Comparison of ENCODE assay signal across 29 mouse cellular contexts in the genomic region with DNA sequence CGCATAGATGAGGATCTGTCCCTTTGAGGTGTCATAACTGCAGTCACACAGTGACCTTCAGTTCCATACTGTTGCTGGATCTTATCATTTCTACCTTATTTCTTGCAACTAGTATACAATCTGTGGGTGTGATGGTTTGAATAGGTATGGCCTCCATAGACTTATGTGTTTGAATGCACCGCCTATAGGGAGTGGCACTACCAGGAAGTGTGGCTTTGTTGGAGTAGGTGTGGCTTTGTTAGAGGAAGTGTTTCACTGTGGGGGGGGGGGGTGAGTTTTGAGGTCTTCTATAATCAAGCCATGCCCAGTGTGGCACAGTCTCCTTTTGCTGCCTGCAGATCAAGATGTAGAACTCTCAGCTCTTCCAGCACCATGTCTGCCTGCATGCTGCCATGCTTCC. TPM values are rescaled to one million over a fixed set of nuclear protein-coding genes. Genes with fewer than 3 reads are reported as not detected.
DNase-seq lines count a peak whose midpoint lies in the region; ATAC-seq and TF ChIP-seq lines count a peak whose summit lies in the region.
"Had no signal": no experiment of that assay in that cellular context is flagged by ENCODE, and none has a peak within 500 bp of the region (broad histone marks: within the 10 kb centered on the region; RNA-seq: fewer than 3 reads in every experiment).

No protein-coding gene starts in this region.

- H3K9ac ChIP-seq in intestine, postnatal 0 days (ENCODE audit: low read depth, low read length) = no peak overlapping the region
- no peak overlapping the region for H3K9ac ChIP-seq in intestine, embryonic 15.5 days
- H3K9ac ChIP-seq in MEL (ENCODE audit: control insufficient read depth, low read depth, low read length, poor library complexity, severe bottlenecking) = no peak overlapping the region
- no peak overlapping the region for H3K9ac ChIP-seq in kidney, embryonic 16.5 days (replicated peaks; ENCODE audit: low read length)
- H3K9ac ChIP-seq: embryonic facial prominence, embryonic 13.5 days; forebrain, embryonic 13.5 days; forebrain, postnatal 0 days; heart, embryonic 12.5 days; heart, embryonic 15.5 days; hindbrain, embryonic 14.5 days had no signal

- no peak overlapping the region for H3K4me2 ChIP-seq in intestine, postnatal 0 days (replicated peaks; ENCODE audit: low read depth)
- no peak overlapping the region for H3K4me2 ChIP-seq in intestine, embryonic 15.5 days (replicated peaks)
- H3K4me2 ChIP-seq in kidney, embryonic 16.5 days (replicated peaks; ENCODE audit: low read depth, low read length) = no peak overlapping the region
- H3K4me2 ChIP-seq: embryonic facial prominence, embryonic 13.5 days; forebrain, embryonic 13.5 days; heart, embryonic 12.5 days; heart, embryonic 15.5 days; hindbrain, embryonic 14.5 days had no signal

- peak; percentile 53; the same call in 1 of the 2 replicates for ATAC-seq in intestine, postnatal 0 days
- ATAC-seq in intestine, embryonic 15.5 days = no peak
- no peak for ATAC-seq in kidney, embryonic 16.5 days (ENCODE audit: low FRiP score, low TSS enrichment)
- ATAC-seq: CD4-positive, CD25-positive, alpha-beta regulatory T cell, adult 4 months; forebrain, embryonic 13.5 days; forebrain, postnatal 0 days; hindbrain, postnatal 0 days; inflammation-experienced regulatory T-cells, adult 6 months; Patski had no signal

- TF ChIP-seq RAD21 in MEL (IDR thresholded peaks at IDR 0.05; ENCODE audit: low read depth, low read length) = no peak

- no peak for TF ChIP-seq EP300 in MEL (IDR thresholded peaks at IDR 0.05; ENCODE audit: low read depth in 1 of 2, low read length in 2 of 2)

- H3K27ac ChIP-seq in intestine, postnatal 0 days (ENCODE audit: low read depth, low read length) = no peak overlapping the region
- H3K27ac ChIP-seq in intestine, embryonic 15.5 days = no peak overlapping the region
- no peak overlapping the region for H3K27ac ChIP-seq in MEL (ENCODE audit: control insufficient read depth, low read depth, low read length)
- H3K27ac ChIP-seq in kidney, embryonic 16.5 days (ENCODE audit: low read length) = no peak overlapping the region
- no peak overlapping the region for H3K27ac ChIP-seq in thymus, adult 2 months (ENCODE audit: control insufficient read depth, insufficient read depth, low read length)
- H3K27ac ChIP-seq: embryonic facial prominence, embryonic 10.5 days; embryonic facial prominence, embryonic 13.5 days; forebrain, embryonic 13.5 days; gastrocnemius, adult 2 months; heart, embryonic 15.5 days; hindbrain, embryonic 14.5 days; hindbrain, postnatal 0 days had no signal

- no peaks in the 10 kb centered on the region for H3K9me3 ChIP-seq in intestine, postnatal 0 days (ENCODE audit: control insufficient read depth)
- no peaks in the 10 kb centered on the region for H3K9me3 ChIP-seq in intestine, embryonic 15.5 days
- no peaks in the 10 kb centered on the region for H3K9me3 ChIP-seq in MEL (replicated peaks; ENCODE audit: insufficient read depth, low read length)
- no peaks in the 10 kb centered on the region for H3K9me3 ChIP-seq in kidney, embryonic 16.5 days (ENCODE audit: low read length)
- H3K9me3 ChIP-seq: embryonic facial prominence, embryonic 10.5 days; embryonic facial prominence, embryonic 13.5 days; forebrain, embryonic 13.5 days; heart, embryonic 15.5 days had no signal

- H3K27me3 ChIP-seq in intestine, postnatal 0 days (replicated peaks; ENCODE audit: control insufficient read depth, insufficient read depth, low read length) = no peaks in the 10 kb centered on the region
- H3K27me3 ChIP-seq in intestine, embryonic 15.5 days (replicated peaks) = no peaks in the 10 kb centered on the region
- H3K27me3 ChIP-seq in MEL (ENCODE audit: control insufficient read depth in 1 of 2, insufficient read depth in 2 of 2, low read length in 2 of 2) = no peaks in the 10 kb centered on the region
- H3K27me3 ChIP-seq in kidney, embryonic 16.5 days (ENCODE audit: insufficient read depth, low read length) = no peaks in the 10 kb centered on the region
- no peaks in the 10 kb centered on the region for H3K27me3 ChIP-seq in thymus, adult 2 months (ENCODE audit: control insufficient read depth, insufficient read depth, low read length)
- H3K27me3 ChIP-seq: embryonic facial prominence, embryonic 13.5 days; forebrain, embryonic 13.5 days; heart, embryonic 12.5 days; heart, embryonic 15.5 days; Patski had no signal

- H3K79me2 ChIP-seq in MEL (ENCODE audit: control insufficient read depth, insufficient read depth, low read length, poor library complexity) = peaks cover 10% of the 10 kb centered on the region

- no peak overlapping the region for H3K4me3 ChIP-seq in intestine, postnatal 0 days (ENCODE audit: low read depth, low read length)
- no peak overlapping the region for H3K4me3 ChIP-seq in intestine, embryonic 15.5 days (replicated peaks)
- no peak overlapping the region for H3K4me3 ChIP-seq in MEL (ENCODE audit: control insufficient read depth in 1 of 2, insufficient read depth in 1 of 2, low read depth in 2 of 2, low read length in 2 of 2)
- H3K4me3 ChIP-seq in kidney, embryonic 16.5 days (ENCODE audit: low read length) = no peak overlapping the region
- no peak overlapping the region for H3K4me3 ChIP-seq in thymus, adult 2 months (ENCODE audit: control insufficient read depth, insufficient read depth, low read length)
- H3K4me3 ChIP-seq: embryonic facial prominence, embryonic 10.5 days; embryonic facial prominence, embryonic 13.5 days; erythroblast, embryonic 14.5 days; forebrain, embryonic 13.5 days; gastrocnemius, adult 2 months; heart, embryonic 12.5 days; heart, embryonic 15.5 days had no signal

- no peak for TF ChIP-seq CTCF in intestine, postnatal 0 days (IDR thresholded peaks at IDR 0.05; ENCODE audit: low read depth)
- no peak for TF ChIP-seq CTCF in MEL (IDR thresholded peaks at IDR 0.05 in 2 of 3, conservative IDR thresholded peaks at IDR 0.05 in 1 of 3; ENCODE audit: control insufficient read depth in 1 of 3, insufficient read depth in 1 of 3, low read depth in 2 of 3, low read length in 3 of 3, poor library complexity in 1 of 3, severe bottlenecking in 1 of 3)
- TF ChIP-seq CTCF in thymus, adult 2 months (IDR thresholded peaks at IDR 0.05; ENCODE audit: borderline replicate concordance, control insufficient read depth, extremely low read depth, insufficient read depth, low read length, poor library complexity) = no peak

- 69% methylated on average over 2 of the region's 2 CpGs for WGBS in intestine, postnatal 0 days
- WGBS in intestine, embryonic 15.5 days = 98% methylated on average over 2 of the region's 2 CpGs
- WGBS in kidney, embryonic 16.5 days = 93% methylated on average over 2 of the region's 2 CpGs
- WGBS in thymus, adult 2 months = 98% methylated on average over 2 of the region's 2 CpGs

- DNase-seq in ES-CJ7 (ENCODE audit: low read depth, low spot score) (peak; percentile 23), MEL (ENCODE audit: low read depth, low spot score) (peak; percentile 55)
- no peak for DNase-seq in thymus, adult 2 months
- DNase-seq: adrenal gland, adult 2 months; adrenal gland, postnatal 14 days; cerebellum, adult 11 months; cerebellum, adult 2 months; cerebellum, adult 9-11 months; embryo, embryonic 11 days; forebrain, postnatal 0 days; gastrocnemius, adult 2 months; gastrocnemius, postnatal 14 days; heart, adult 18-20 months; heart, postnatal 10 days; heart, postnatal 4 days had no signal

- no peak for TF ChIP-seq POLR2A in MEL (IDR thresholded peaks at IDR 0.05; ENCODE audit: control insufficient read depth in 1 of 2, insufficient read depth in 1 of 2, low read depth in 1 of 2, low read length in 2 of 2, poor library complexity in 1 of 2)
- TF ChIP-seq POLR2A in thymus, adult 2 months (IDR thresholded peaks at IDR 0.05; ENCODE audit: control insufficient read depth, extremely low read depth, insufficient read depth, low read length, poor library complexity) = no peak

- H3K4me1 ChIP-seq in intestine, postnatal 0 days (replicated peaks; ENCODE audit: control insufficient read depth, insufficient read depth, low read length) = no peaks in the 10 kb centered on the region; the same call in 1 of the 2 replicates
- H3K4me1 ChIP-seq in intestine, embryonic 15.5 days (replicated peaks) = peaks cover 18% of the 10 kb centered on the region; the same call in 1 of the 2 replicates
- H3K4me1 ChIP-seq in MEL (ENCODE audit: control insufficient read depth in 1 of 2, insufficient read depth in 2 of 2, low read length in 2 of 2) = peaks cover 33 to 40% of the 10 kb centered on the region in 2 experiments
- peaks cover 18% of the 10 kb centered on the region for H3K4me1 ChIP-seq in kidney, embryonic 16.5 days (ENCODE audit: insufficient read depth, low read length)
- H3K4me1 ChIP-seq in thymus, adult 2 months (replicated peaks; ENCODE audit: control insufficient read depth, insufficient read depth, low read length) = no peaks in the 10 kb centered on the region
- H3K4me1 ChIP-seq: embryonic facial prominence, embryonic 10.5 days; forebrain, embryonic 13.5 days had no signal

- peaks cover 3% of the 10 kb centered on the region for H3K36me3 ChIP-seq in intestine, postnatal 0 days (ENCODE audit: control insufficient read depth, insufficient read depth)
- no peaks in the 10 kb centered on the region for H3K36me3 ChIP-seq in intestine, embryonic 15.5 days
- H3K36me3 ChIP-seq in MEL (ENCODE audit: control insufficient read depth in 1 of 2, insufficient read depth in 2 of 2, low read length in 2 of 2) = peaks cover 0 to 38% of the 10 kb centered on the region in 2 experiments; a peak in 3 of 4 replicates
- peaks cover 4% of the 10 kb centered on the region; the same call in 1 of the 2 replicates for H3K36me3 ChIP-seq in kidney, embryonic 16.5 days (ENCODE audit: insufficient read depth, low read length)
- no peaks in the 10 kb centered on the region for H3K36me3 ChIP-seq in thymus, adult 2 months (ENCODE audit: control insufficient read depth, insufficient read depth, low read length)
- H3K36me3 ChIP-seq: heart, embryonic 15.5 days had no signal

TF ChIP-seq in MEL, 35 proteins besides CTCF, POLR2A, EP300 and RAD21:
- TF ChIP-seq BHLHE40 (IDR thresholded peaks at IDR 0.05; ENCODE audit: borderline replicate concordance, low read depth, low read length) (no peak), ELF1 (IDR thresholded peaks at IDR 0.05; ENCODE audit: low read depth, low read length) (no peak), GABPA (IDR thresholded peaks at IDR 0.05; ENCODE audit: low read depth, low read length) (no peak)

RNA-seq across cellular contexts. Expression of gene Wdfy3, which starts 21.3 kb away (rescaled TPM):
- polyA plus RNA-seq in intestine, postnatal 0 days (2015; fragmentation: Nextera tagmentation; extraction: Ambion mirVana) = 7.0 and 7.8 TPM in 2 replicates
- polyA plus RNA-seq in intestine, embryonic 15.5 days (2015; fragmentation: Nextera tagmentation; extraction: Ambion mirVana) = 9.7 and 10.3 TPM in 2 replicates
- total RNA-seq in MEL (2012; rRNA removed) = 8.8 and 10.0 TPM in 2 replicates
- polyA plus RNA-seq in MEL (2012; ENCODE audit: insufficient read depth in 1 of 2, insufficient read length in 2 of 2, low read depth in 1 of 2, low replicate concordance in 2 of 2, missing spikeins in 1 of 2) = 10 to 100 TPM; 11.9 to 21.3 TPM
- polyA plus RNA-seq in kidney, embryonic 16.5 days (2015; fragmentation: Nextera tagmentation; extraction: Ambion mirVana) = 20.1 and 22.4 TPM in 2 replicates
- 6.2 and 6.8 TPM in 2 replicates for polyA plus RNA-seq in thymus, adult 2 months (2012; rRNA removed)
- polyA plus RNA-seq: inflammation-experienced regulatory T-cells, adult 6 months had no signal
